Mouse (Mus musculus) adrenal gland, postnatal 4 days (tissue): ENCODE results near the gene Sfn. TPM values are rescaled to one million over a fixed set of nuclear protein-coding genes. Genes with fewer than 3 reads are reported as not detected.

Experiments used
- microRNA-seq: library from miRNA; unstranded; fragments of <30 nt; microRNA quantifications from one replicate; pipeline ENCODE4 v1.2.0, GENCODE M21; 2021
- total RNA-seq, 2 experiments: library from RNA; stranded (reverse); gene quantifications; 2 replicates each; pipeline ENCODE4 v1.2.3; 2021

Gene Sfn
- total RNA-seq, 2 experiments from 2014 or later = 3.7 to 4.3 TPM

Small RNA genes within 50 kb of the gene (microRNA-seq; reads per million reads assigned to microRNA genes)
- gene Gm23158 = not detected

Other genes with a start within 250 kb of the Sfn start
- gene Wdtc1, start 248.7 kb downstream of the Sfn start, total RNA-seq = 10 to 100 TPM; 36.3 to 39.9 TPM
- gene Slc9a1, start 232.5 kb downstream of the Sfn start, total RNA-seq = 10 to 100 TPM; 52.9 to 54.4 TPM
- under 1 TPM; 0.73 to 0.78 TPM for gene Tent5b, start 122.0 kb downstream of the Sfn start, total RNA-seq
- gene Trnp1, start 103.6 kb downstream of the Sfn start, total RNA-seq = 1 to 10 TPM; 6.9 to 8.0 TPM
- gene Kdf1, start 83.2 kb downstream of the Sfn start, total RNA-seq = 1 to 10 TPM; 5.0 to 8.0 TPM
- gene Nudc, start 56.2 kb downstream of the Sfn start, total RNA-seq = 100 to 1,000 TPM; 129 to 136 TPM
- gene Nr0b2, start 48.8 kb downstream of the Sfn start, total RNA-seq = 10 to 100 TPM; 20.2 to 24.6 TPM
- 10 to 100 TPM; 10.4 to 14.5 TPM for gene Gpatch3, start 27.4 kb downstream of the Sfn start, total RNA-seq
- 10 to 100 TPM; 13.7 to 16.6 TPM for gene Gpn2, start 17.8 kb downstream of the Sfn start, total RNA-seq
- 10 to 100 TPM; 20.8 to 23.9 TPM for gene Zdhhc18, start 48.0 kb upstream of the Sfn start, total RNA-seq
- 10 to 100 TPM; 19.8 to 20.2 TPM for gene Pigv, start 70.5 kb upstream of the Sfn start, total RNA-seq
- 10 to 100 TPM; 77.3 to 89.1 TPM for gene Arid1a, start 154.6 kb upstream of the Sfn start, total RNA-seq